Mouse (Mus musculus) heart, embryonic 13.5 days (tissue): ENCODE data around the gene Gm16381. TPM values are rescaled to one million over a fixed set of nuclear protein-coding genes. Genes with fewer than 3 reads are reported as not detected.
"Not testable (repeated sequence)": the region's sequence is repeated elsewhere in the genome, so short reads cannot be mapped to it uniquely, and the experiment has no call there.

Experiments used
- ATAC-seq: fragments of 200-750 bp; cut with Nextera tagmentation; 2 replicates; pipeline ENCODE4 v1.8.0; 2017; ENCODE audit warnings: moderate TSS enrichment; ENCODE audit not compliant: insufficient number of reproducible peaks, low FRiP score, low TSS enrichment; ENCODE audit errors: extremely low read depth
- H3K27ac ChIP-seq: fragments of 300-500 bp; sonication (generic); replicated peaks from 2 replicates; pipeline ENCODE4 v1.5.1; 2015; ENCODE audit warnings: moderate library complexity, mild to moderate bottlenecking, inconsistent platforms
- H3K27me3 ChIP-seq: fragments of 300-500 bp; sonication (generic); replicated peaks from 2 replicates; pipeline ENCODE4 v1.6.1; 2015; ENCODE audit warnings: mild to moderate bottlenecking, inconsistent platforms
- H3K36me3 ChIP-seq: fragments of 300-500 bp; sonication (generic); 2 replicates; pipeline ENCODE4 v1.6.1; 2015; ENCODE audit warnings: mild to moderate bottlenecking, inconsistent platforms
- H3K4me1 ChIP-seq: fragments of 300-500 bp; sonication (generic); 2 replicates; pipeline ENCODE4 v1.6.1; 2015; ENCODE audit warnings: inconsistent platforms
- H3K4me2 ChIP-seq: fragments of 300-500 bp; sonication (generic); 2 replicates; pipeline ENCODE4 v1.6.1; 2015; ENCODE audit warnings: inconsistent platforms, mild to moderate bottlenecking, moderate library complexity
- H3K4me3 ChIP-seq: fragments of 300-500 bp; sonication (generic); 2 replicates; pipeline ENCODE4 v1.5.1; 2015; ENCODE audit warnings: moderate library complexity, mild to moderate bottlenecking, inconsistent platforms
- H3K9ac ChIP-seq: fragments of 300-500 bp; sonication (generic); 2 replicates; pipeline ENCODE4 v1.6.1; 2015; ENCODE audit warnings: inconsistent platforms, mild to moderate bottlenecking, moderate library complexity
- H3K9me3 ChIP-seq: fragments of 300-500 bp; sonication (generic); 2 replicates; pipeline ENCODE4 v1.6.1; 2016; ENCODE audit warnings: inconsistent platforms
- WGBS: fragments of 180-500 bp; shearing (Covaris S2); methylation state at CpG from one replicate; pipeline ENCODE4 v1.1.7; 2015; ENCODE audit warnings: mixed read lengths; 5-methylcytosine and 5-hydroxymethylcytosine counted together
- polyA plus RNA-seq: library from polyadenylated mRNA; unstranded; fragments of >200 nt; fragmentation: Nextera tagmentation; extraction: Ambion mirVana; gene quantifications from 2 replicates; pipeline ENCODE4 v1.2.1, GENCODE M21; 2015

Gm16381 gene
- polyA plus RNA-seq: not detected in 2 replicates

- not testable (repeated sequence) for H3K27ac ChIP-seq, H3K9me3 ChIP-seq, H3K4me1 ChIP-seq, H3K27me3 ChIP-seq, ATAC-seq, H3K9ac ChIP-seq, H3K4me3 ChIP-seq, H3K4me2 ChIP-seq, H3K36me3 ChIP-seq
- 59% methylated on average over 2 of the region's 2 CpGs for WGBS
These were observed at the start of gene Gm16381 for GRCm38 (mm10) chr12:87644520-87644919. Gene Gm16381 (minus strand): TSS chr12:87644620.

- 54% methylated on average over 2 of the region's 4 CpGs for WGBS
- not testable (repeated sequence) for H3K9ac ChIP-seq, H3K4me3 ChIP-seq, H3K27me3 ChIP-seq, H3K27ac ChIP-seq, H3K9me3 ChIP-seq, H3K4me2 ChIP-seq, ATAC-seq, H3K36me3 ChIP-seq, H3K4me1 ChIP-seq
These were observed 8.7 kb upstream of the Gm16381 start for GRCm38 (mm10) chr12:87652916-87653703.

GRCm38 (mm10) chr12:87618569-87618968 lies 25.9 kb downstream of the Gm16381 start, which contains the start of gene Gm4027:
Gene Gm4027 (plus strand): TSS chr12:87618869.
- WGBS: 73% methylated on average over 7 of the region's 7 CpGs
- ATAC-seq: not testable (repeated sequence)

GRCm38 (mm10) chr12:87602388-87602787 lies 42.0 kb downstream of the Gm16381 start, which contains the start of gene Oog1:
Gene Oog1 (plus strand): TSS chr12:87602688.
- ATAC-seq, H3K9ac ChIP-seq, H3K4me2 ChIP-seq, H3K9me3 ChIP-seq, H3K4me1 ChIP-seq, H3K27me3 ChIP-seq, H3K4me3 ChIP-seq, H3K36me3 ChIP-seq, H3K27ac ChIP-seq: not testable (repeated sequence)
- 55% methylated on average over 1 of the region's 2 CpGs for WGBS

More at GRCm38 (mm10) chr12:87618569-87618968, 25.9 kb downstream of the Gm16381 start, which contains the start of gene Gm4027:
- not testable (repeated sequence) for H3K27me3 ChIP-seq, H3K4me1 ChIP-seq, H3K36me3 ChIP-seq, H3K27ac ChIP-seq, H3K9ac ChIP-seq, H3K4me2 ChIP-seq, H3K9me3 ChIP-seq, H3K4me3 ChIP-seq

- not testable (repeated sequence) for H3K36me3 ChIP-seq, H3K9me3 ChIP-seq, H3K4me1 ChIP-seq, ATAC-seq, H3K9ac ChIP-seq, H3K27ac ChIP-seq, H3K27me3 ChIP-seq, H3K4me2 ChIP-seq, H3K4me3 ChIP-seq
- 9% methylated on average over 2 of the region's 2 CpGs for WGBS
These were observed 43.0 kb downstream of the Gm16381 start for GRCm38 (mm10) chr12:87601388-87601787.

Other genes with a start within 250 kb of the Gm16381 start
- 269 and 303 TPM in 2 replicates for gene Slirp, start 200.7 kb downstream of the Gm16381 start, polyA plus RNA-seq
- 34.2 and 37.2 TPM in 2 replicates for gene Alkbh1, start 200.6 kb downstream of the Gm16381 start, polyA plus RNA-seq
- 78.7 and 84.5 TPM in 2 replicates for gene Snw1, start 172.3 kb downstream of the Gm16381 start, polyA plus RNA-seq
- gene Gm5788, start 149.9 kb downstream of the Gm16381 start, polyA plus RNA-seq: not detected in 2 replicates
- not detected in 2 replicates for gene Gm8300, start 130.3 kb downstream of the Gm16381 start, polyA plus RNA-seq
- not detected in 2 replicates for gene Oog1, start 41.9 kb downstream of the Gm16381 start, polyA plus RNA-seq
- gene Gm4027, start 25.8 kb downstream of the Gm16381 start, polyA plus RNA-seq: not detected in 2 replicates
- not detected in 2 replicates for gene Gm21319, start 131.1 kb upstream of the Gm16381 start, polyA plus RNA-seq
- not detected in 2 replicates for gene Gm21936, start 150.9 kb upstream of the Gm16381 start, polyA plus RNA-seq
- gene BB287469, start 172.0 kb upstream of the Gm16381 start, polyA plus RNA-seq: not detected in 2 replicates
- not detected in 2 replicates for gene Gm2001, start 197.7 kb upstream of the Gm16381 start, polyA plus RNA-seq
- gene Gm2016, start 229.5 kb upstream of the Gm16381 start, polyA plus RNA-seq: not detected in 2 replicates